Mouse (Mus musculus): ENCODE results near the gene Plcb4.
"Not testable (repeated sequence)": the region's sequence is repeated elsewhere in the genome, so short reads cannot be mapped to it uniquely, and the experiment has no call there.

The Plcb4 gene

DNA sequence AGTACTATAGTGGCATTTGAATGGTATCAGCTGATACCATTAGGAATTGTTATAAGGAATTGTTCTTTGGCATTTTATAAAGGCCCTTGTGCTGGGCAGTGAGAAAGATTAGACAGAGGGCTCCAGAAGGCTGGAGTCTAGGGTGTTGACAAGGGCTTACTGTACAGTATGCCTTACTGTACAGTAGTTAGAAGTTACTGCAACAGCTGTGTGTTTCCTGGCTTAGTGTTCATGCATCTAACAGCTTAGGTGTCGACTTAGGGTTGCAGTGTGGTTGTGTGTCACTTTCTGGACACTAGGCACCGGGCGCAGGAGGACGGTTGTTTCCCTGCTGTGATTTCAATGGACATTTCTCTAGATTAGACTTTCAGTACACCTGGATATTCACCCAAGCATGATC, 57.4 kb downstream of the Plcb4 start:
- DNase-seq (ENCODE audit: low spot score) = no peak

DNA sequence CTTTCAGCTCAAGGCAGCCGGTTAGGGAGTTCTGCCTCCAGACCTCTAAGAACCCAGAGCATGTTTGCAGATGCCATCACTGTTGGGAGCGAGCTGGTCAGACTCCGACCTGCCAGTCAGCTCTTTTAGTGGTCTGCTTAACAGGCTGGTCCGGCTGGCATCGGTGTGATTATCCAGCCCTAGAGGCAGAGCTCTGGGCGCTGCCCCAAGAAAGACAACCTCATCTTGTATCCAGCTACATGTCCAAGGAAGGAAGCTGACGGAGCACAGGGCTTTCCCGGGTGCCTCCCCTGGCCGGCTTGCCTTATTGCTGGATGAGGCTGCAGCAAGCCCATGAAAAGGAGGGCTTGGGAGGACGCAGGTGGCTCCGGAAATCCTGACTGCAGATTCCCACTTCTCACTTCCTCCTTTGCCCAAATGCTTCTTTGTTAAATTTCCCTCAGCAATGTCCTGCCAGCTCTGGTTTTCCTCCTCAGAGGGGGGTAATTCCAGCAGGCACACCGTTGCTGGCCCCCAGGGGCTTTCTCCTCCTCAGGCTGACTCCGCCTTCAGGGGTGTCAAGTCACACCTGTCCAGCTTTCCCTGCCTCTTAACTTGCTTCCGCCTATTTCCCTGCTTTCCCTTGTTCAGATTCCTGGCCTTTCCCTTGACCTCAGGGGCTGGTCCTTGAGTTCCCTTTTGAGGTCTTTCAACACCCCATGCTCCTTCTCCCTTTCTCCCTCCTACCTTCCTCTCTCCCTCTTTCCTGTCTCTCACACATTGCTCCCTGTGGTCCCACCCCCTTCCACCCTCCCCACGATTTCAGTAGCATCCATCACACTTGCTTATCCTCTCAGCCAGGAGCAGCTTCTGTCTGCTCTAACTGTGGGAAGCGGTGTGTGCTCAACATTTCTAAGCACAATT, 58.7 kb downstream of the Plcb4 start:
- DNase-seq (ENCODE audit: low spot score) = peak; percentile 21

DNA sequence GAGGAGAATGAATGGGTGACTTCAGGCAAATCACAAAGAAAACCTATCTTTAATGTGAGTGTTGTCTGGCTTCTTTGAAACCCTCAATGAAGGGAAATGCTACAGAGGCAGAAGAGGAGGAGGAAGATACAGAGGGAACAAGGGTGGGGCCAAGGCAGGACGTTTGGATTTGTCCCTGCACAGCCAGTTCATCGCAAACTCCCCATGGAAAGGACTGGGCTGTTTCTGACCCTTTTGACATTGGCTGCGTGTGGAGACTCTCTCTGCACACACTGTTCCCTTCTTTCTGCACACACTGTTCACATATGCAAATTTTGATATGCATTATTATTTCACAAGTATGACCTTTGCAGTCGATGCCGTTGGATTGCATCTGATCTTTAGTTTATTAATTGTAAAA, 63.3 kb downstream of the Plcb4 start:
- DNase-seq (ENCODE audit: low spot score) = no peak

DNA sequence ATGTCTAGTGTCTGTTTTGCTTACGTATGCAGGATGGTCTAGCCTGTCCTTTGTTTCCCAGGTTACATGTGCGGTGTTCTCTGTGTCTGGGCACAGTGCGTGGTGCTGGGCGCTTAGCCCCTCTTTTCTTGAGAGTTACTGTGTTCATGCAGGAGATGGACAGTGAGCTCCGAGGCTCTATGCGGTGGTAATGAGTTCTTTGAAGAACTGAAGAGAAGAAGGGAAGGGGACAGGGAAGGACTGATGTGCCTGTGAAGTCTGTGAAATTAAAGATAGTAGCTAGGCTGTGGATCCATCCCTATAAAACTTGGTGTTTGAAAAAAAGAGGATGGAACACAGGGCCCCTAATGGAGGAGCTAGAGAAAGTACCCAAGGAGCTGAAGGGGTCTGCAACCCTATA, 64.6 kb downstream of the Plcb4 start:
- no peak for DNase-seq (ENCODE audit: low spot score)

DNA sequence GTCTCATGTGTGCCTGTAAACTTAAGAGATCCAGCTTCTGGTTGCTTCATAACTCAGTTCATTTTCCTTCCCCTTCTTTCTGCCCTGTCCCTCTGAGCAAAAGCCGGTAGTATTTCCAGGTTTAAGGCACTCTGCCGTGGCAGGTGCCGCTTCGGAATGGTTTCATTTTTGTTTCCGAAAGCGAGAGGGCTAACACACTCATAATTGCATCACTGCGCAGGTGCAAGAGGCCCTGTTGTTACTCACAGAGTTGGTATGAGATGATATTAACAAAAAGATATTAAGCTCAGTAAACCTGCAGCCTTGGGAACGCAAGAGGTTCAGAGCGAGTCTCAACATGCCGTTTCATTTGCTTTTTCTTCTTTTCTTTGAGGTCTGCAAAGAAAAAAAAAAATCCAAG, 65.7 kb downstream of the Plcb4 start:
- DNase-seq (ENCODE audit: low spot score) = no peak

DNA sequence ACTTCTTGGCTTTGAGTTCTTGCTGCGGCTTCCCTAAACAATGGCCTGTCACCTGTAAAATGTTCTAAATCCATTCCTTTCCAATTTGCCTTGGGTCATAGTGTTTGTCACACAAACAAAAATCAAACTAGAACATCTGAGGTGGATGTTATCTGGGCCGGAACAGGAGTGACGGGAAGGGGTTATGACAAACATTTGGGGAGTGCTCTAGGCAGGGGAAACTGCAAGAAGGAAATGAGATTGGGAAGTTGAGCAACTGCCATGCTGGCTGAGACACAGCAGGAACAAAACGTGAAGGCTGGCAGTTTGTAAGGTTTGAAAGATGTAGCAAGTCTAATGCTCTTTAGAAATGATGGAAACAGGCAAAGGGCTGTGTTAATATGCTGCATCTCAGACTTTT, 66.6 kb downstream of the Plcb4 start:
- no peak for DNase-seq (ENCODE audit: low spot score)

DNA sequence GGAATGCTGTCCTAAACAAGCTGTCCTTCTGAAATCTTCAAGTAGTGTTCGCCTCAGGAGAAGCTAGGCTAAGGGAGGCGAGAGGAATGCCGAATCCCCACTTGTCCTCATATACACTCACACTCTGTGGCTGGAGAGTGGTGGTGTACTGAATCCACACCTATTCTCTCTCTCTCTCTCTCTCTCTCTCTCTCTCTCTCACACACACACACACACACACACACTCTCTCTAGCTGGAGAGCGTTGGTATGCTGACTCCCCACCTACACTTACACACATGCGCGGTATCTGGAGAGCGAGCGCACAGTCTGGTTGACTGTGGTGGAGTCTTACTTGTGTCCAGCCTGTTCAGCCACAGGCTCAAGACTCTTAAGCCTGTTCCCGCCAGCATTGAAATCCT, 68.3 kb downstream of the Plcb4 start:
- DNase-seq (ENCODE audit: low spot score) = no peak

DNA sequence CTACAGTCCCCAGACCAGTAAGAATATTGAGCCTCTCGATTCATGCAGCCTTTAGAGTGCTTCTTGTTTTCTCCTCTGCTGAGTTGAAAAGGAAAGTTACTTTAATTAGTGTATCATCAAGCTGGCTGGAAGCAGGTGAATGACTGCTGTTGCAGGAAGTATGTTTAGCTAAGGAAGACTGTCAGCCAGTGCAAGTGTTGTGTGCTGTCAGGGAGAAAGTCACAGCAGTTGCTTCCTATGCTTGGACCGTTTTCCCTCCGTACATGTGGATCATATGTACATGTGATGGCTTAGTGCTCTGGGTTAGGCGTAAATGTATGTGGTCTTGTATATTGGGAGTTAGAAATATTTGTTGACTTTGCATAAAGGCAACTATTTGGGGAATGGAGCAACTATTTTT, 69.1 kb downstream of the Plcb4 start:
- no peak for DNase-seq (ENCODE audit: low spot score)

DNA sequence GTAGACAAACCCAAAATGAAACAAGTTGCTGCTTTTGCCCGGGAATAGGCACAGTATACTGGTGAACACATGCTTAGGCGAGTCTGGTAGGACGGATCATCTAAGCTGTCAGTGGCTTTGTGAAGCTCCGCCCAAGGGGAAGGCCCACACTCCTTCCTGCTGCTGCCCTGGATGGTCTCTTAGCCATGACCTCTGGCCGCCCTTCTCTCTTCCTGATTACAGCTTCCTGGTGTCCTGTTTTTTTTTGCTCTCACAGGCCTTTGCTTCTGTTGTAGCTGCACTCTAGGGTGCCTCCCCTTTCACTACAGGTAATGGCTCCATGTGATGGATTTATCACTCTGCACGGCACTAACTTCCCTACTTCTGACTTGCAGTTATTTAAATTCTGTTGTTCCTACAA, 72.8 kb downstream of the Plcb4 start:
- no peak for DNase-seq (ENCODE audit: low spot score)

DNA sequence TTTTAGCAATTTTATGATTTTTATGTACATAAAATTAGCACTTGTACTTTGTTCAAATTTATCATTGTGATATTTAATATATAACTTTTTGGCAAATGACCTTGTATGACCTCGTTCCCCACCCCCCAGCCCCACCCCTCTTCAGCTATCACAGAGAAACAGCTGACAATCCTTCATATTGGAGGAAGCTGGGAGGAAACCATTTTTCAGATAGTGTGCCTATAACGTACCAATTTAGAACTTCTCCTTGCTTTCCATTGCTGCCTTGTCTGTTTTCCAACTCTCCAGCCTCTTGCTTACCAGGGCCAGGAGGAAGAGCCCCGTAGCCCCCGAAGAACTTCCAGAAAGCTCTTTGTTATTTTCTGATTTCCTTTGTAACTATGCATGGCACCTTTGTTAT, 73.8 kb downstream of the Plcb4 start:
- no peak for DNase-seq (ENCODE audit: low spot score)

DNA sequence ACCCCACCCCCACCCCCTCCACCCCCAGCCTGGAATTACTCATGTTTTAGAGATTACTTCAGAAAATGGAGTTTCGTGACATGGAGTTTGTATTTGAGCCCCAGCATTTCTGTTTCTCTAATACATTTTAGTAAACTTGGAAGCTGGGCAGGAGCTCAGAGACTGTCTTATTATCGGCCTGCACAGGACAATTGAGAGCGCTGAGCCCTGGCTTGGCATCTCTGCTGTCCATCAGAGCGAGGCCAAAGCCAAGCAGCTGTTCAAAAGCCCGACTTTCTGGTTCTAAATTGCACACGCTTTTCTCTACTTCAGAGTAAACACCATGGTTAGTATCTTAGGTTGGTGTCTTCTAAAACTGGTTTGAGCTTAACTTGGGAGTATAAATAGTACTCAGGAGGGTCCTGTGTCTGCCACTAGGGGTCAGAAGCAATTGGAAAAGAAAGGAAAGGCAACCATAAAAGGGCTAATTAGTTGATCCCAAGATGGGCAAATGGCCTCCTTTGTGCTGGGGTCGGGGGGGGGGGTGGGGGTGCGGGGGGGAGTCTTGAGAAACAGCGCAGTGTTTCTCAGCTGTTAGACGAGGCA, 75.2 kb downstream of the Plcb4 start:
- no peak for DNase-seq (ENCODE audit: low spot score)

DNA sequence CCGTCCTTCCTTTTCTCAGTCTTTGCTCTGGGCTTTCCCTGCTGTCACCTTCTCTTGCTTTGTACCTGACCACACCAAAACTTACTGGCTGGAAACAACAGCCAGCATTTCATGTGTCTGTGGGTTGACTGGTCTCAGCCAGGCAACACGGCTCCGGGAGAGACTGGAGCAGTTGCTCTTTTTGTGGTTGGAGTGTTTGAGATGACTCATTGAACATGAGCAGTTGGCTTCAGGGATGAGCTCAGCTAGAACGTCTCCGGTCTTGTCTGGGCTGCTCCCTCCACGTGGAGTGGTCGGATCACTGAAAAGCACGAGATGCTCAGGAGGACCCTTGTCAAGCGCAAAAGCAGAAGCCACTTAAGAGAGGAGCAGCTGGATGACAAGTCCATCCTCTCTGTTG, 78.7 kb downstream of the Plcb4 start:
- DNase-seq (ENCODE audit: low spot score) = no peak

DNA sequence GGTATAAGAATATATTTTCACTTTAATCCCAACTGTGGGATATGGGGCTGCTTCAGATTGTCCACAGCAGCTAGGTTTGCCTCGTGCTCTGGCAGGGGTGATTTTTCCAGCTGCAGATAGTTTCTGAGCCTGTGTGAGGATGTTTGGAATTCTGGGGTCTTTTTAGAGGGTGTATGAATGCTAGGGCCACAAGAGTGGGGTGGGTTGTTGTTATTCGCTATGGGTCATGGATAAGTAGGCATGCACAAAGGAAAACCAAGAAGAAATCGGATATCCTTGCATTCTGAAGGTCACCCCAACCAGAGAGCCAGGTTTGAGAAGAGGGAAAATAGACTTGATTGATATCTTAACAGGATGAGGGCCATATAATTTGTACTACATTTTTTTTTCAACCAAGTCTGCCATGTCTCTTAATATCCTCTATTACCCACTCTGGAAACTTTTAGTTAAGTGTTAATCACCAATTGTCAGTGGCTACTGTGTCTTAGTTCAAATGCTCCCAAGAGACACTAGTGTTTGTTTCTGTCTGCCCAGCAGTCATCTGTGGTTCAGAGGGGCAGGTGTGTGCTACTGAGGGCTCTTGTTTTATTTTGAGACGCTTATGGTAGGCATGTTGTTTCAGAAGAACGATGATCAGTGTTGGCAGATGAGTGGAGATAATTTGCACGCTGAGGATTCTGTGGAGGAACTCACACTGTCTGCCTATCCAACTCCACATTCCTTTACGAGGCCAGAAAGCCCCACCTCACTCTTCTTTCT, 79.4 kb downstream of the Plcb4 start:
- DNase-seq (ENCODE audit: low spot score) = not testable (repeated sequence)

DNA sequence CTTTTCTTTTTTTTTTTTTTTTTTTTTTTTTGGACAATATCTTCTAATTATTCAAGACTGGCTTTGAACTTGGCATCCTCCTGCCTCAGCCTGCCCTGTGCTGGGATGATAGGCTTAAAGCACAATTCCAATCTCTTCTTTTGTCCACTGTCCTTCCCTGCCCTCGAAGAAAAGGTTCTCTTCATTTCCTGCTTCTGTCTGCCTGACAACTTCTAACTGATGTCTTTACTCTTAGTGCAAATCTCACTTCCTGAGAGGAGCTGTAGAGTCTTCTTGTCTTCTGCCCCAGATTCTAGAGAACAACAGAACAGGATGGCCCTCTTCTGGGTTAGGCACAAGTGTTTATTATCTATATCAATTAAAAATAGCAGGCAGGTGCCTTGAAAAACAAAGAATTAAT, 80.1 kb downstream of the Plcb4 start:
- no peak for DNase-seq (ENCODE audit: low spot score)

DNA sequence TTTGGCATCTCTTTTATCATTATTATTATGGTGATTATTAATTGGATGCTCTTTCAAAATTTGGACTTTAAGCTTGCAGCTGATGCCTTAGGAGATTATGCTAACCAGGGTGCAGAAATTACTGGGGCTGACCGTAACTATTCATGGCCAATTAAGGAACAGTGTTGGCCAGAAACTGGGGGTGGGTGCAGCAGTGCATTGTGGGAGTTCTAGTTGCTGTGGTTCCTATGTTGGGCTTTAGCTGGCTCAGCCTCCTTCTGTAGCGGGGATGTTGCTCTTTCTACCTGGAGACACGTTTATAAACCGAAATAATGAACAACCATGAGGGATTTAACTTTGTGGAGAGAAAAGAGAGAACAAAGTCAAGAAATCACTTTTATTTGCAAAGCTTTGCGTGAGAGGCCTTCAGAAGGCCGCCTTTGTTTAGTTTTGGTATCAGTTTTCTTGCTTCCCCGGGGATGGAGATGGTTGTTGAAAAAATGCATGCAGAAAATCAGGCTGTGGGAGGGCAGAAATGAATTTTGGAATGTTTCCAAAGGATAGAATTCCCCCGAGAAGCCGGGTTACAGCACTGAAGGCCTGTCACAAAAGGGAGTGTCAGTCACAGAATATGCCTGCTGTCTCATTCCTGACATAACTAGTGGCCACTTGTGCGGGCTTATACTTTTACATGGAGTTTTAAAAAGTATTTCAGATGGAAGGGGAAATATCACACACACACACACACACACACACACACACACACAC, 84.3 kb downstream of the Plcb4 start:
- DNase-seq (ENCODE audit: low spot score) = no peak

DNA sequence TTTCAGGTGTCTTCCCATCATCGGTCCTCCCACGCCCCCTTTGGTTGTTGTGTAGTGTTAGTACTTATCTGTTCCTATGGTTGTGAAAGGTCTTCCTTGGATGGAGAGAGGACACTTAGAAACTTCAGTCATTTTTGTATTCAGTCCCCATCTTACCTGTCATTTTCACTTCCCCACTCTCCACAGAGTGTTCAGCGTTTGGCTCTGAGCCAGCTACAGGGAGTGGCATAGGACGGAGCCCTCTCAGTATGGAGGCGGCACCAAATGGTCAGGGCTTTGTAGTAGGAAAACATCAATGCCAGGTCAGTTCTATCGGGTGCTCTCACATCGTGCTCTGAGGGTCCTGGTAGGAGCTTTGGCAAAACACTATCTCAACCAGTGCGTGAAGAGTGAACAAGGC, 85.9 kb downstream of the Plcb4 start:
- no peak for DNase-seq (ENCODE audit: low spot score)

DNA sequence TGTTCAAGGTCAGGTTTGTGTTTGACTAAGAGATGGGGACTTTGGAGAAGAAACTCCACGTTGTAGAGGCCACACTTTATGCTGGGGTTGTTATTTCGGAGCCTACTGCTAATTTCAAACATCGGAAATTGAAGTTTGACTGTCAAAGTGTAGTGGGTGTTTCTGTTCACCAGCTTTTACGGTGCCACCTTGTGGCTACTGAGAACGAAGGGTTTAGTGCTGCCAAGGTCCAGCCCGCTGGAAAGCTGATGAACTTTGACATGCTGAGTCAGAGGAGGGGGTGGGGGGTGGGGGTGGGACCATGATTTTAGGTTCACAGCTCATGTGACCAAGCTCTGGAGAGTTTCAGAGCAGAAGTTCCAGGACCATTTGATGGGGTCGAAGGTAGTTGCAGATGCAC, 86.3 kb downstream of the Plcb4 start:
- no peak for DNase-seq (ENCODE audit: low spot score)

DNA sequence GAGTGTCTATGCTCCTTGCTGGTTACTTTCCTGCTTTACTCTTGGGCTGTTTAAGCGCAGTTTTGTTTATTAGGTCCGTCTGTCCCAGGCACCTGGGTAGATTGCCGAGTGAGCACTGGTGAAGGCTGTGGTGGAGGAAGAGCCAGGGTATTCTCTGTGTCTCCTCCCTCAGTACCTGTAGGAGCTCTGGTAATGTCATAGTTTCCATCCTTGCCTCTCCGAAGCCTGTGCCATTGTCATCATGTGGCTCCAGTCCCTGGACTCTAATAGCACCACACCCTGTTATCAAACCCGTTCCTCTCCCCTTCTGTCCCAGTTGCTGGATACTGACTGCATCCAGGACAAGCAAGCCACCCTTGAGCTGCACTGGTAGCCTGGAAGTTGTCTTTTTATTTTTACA, 89.6 kb downstream of the Plcb4 start:
- DNase-seq (ENCODE audit: low spot score) = no peak

DNA sequence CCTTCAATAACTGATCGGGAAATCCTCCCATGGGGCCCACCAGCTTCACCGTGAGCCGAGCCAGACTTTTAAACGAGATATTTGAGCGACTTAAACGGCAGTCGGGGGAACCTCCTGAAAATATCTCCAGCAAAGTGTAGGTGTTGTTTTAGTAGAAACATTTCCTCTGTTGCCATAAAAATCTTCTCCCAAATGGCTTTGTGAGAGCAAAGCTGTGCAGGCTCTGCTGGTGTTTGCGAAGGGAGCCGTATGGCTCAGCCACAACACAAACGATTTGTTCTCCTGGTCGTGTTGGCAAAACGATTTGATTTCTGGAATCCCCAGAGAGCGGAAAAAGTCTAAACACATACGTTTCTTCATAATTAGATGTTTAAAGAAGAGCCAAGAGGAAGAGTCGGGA, 90.8 kb downstream of the Plcb4 start:
- no peak for DNase-seq (ENCODE audit: low spot score)

DNA sequence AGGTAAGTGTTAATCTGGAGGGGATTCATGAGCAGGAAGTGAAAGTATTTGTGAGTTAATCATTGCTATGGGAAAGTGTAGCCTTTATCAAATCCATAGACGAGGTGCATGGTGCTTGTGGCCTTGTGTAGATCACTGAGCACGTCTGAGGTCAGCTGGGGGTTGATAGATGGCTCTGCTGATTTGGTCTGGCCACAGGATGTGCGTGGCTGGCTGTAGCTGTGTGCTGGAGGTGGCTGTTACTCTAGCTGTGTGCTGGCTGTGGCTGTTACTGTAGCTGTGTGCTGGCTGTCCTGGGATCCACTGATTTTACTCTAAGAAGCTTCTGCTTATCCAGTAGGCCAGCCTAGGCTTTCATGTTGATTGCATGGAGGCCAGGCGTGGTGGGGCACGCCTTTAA, 91.9 kb downstream of the Plcb4 start:
- DNase-seq (ENCODE audit: low spot score) = no peak

DNA sequence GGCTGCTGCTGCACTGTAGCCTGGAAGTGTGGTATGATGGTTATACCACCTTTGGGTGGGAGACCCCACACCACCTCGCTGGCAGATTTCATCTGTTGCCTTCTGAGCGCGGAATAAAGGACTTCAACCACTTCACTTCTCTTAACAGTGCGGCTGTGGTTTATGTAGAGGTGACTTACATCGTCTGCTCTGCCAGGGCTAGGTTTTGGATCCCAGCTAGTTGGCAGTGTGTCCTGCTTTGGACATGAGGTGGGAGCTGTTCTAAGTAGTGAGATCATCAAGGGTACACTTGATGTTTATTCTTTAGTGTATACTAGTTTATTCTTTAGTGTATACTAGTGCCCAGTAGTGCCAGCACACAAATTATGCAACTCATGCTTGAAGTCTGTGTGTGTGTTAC, 97.0 kb downstream of the Plcb4 start:
- no peak for DNase-seq (ENCODE audit: low spot score)

DNA sequence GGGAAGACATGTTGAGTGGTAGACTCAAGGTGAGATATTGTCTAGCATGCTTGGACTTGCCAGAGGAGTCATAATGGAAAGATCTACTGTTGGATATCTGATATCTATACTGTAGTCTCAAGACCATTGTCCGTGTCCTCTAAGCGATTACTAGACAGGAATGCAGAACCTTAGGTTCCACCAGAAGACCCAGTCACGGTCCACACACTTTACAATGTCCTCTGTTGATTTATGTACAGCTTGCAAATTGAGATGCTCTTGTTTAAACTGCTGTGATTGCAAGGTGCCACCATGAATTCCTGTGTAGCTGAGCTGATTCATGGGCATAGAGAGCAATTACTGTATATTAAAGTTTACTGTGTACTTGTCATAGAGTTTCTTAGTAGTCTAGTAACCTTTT, 98.7 kb downstream of the Plcb4 start:
- DNase-seq (ENCODE audit: low spot score) = no peak

All from MN1 (cell line).